Mouse (Mus musculus) heart, adult 2 months (tissue): ENCODE measurements around the gene Tmem263. TPM values are rescaled to one million over a fixed set of nuclear protein-coding genes. Genes with fewer than 3 reads are reported as not detected.

Source experiments
- DNase-seq, 2 experiments: peaks; one replicate each; pipeline ENCODE4 v3.0.0; 2021
- H3K27ac ChIP-seq: fragments of 200-600 bp; 2 replicates; pipeline ENCODE4 v1.8.1; 2022
- H3K27me3 ChIP-seq: fragments of 200-500 bp; 2 replicates; pipeline ENCODE4 v1.6.1; 2012; ENCODE audit warnings: mild to moderate bottlenecking, low read length, inconsistent platforms, mixed read lengths; ENCODE audit not compliant: control insufficient read depth, insufficient read depth
- H3K36me3 ChIP-seq: fragments of 200-500 bp; 2 replicates; pipeline ENCODE4 v1.6.1; 2012; ENCODE audit warnings: low read length, inconsistent platforms; ENCODE audit not compliant: control insufficient read depth, insufficient read depth
- H3K4me1 ChIP-seq: fragments of 200-500 bp; 2 replicates; pipeline ENCODE4 v1.6.1; 2011; ENCODE audit warnings: low read length; ENCODE audit not compliant: control insufficient read depth, insufficient read depth
- H3K4me3 ChIP-seq: fragments of 200-600 bp; 2 replicates; pipeline ENCODE4 v1.8.1; 2022
- H3K79me2 ChIP-seq: fragments of 200-500 bp; replicated peaks from 2 replicates; pipeline ENCODE4 v1.6.1; 2012; ENCODE audit warnings: mild to moderate bottlenecking, inconsistent platforms, low read length, moderate library complexity, mixed read lengths; ENCODE audit not compliant: control insufficient read depth, insufficient read depth
- H3K9ac ChIP-seq: fragments of 200-500 bp; 2 replicates; pipeline ENCODE4 v1.6.1; 2012; ENCODE audit warnings: low read depth, mild to moderate bottlenecking, control low read depth, inconsistent platforms, low read length, mixed read lengths
- CTCF ChIP-seq: fragments of 200-600 bp; IDR thresholded peaks from 2 replicates; pipeline ENCODE4 v1.8.1; 2022; ENCODE audit warnings: antibody characterized with exemption, mild to moderate bottlenecking, moderate library complexity
- EP300 ChIP-seq: fragments of 200-500 bp; IDR thresholded peaks from 2 replicates; pipeline ENCODE4 v1.6.1; 2011; ENCODE audit warnings: low read depth, low read length, control low read depth; ENCODE audit not compliant: insufficient read depth
- POLR2A ChIP-seq: fragments of 200-500 bp; IDR thresholded peaks from 2 replicates; pipeline ENCODE4 v1.6.1; 2011; ENCODE audit warnings: mild to moderate bottlenecking, low read depth, low read length, control low read depth; ENCODE audit not compliant: insufficient read depth
- WGBS: fragments of 180-500 bp; shearing (Covaris S2); methylation state at CpG from one replicate; pipeline ENCODE4 v1.1.7; 2018; 5-methylcytosine and 5-hydroxymethylcytosine counted together
- intact Hi-C: fragments of 180-260 bp; cut with DNase I; formaldehyde crosslinking; loops from one replicate; pipeline ENCODE4 v1.15.1; 2025
- polyA plus RNA-seq: library from polyadenylated mRNA; depleted of rRNA; stranded (reverse); fragments of >200 nt; gene quantifications from 2 replicates; pipeline ENCODE4 v1.2.3, GENCODE M21; 2012
- total RNA-seq, 2 experiments: library from RNA; stranded (reverse); gene quantifications; 2 replicates each; pipeline ENCODE4 v1.2.3; 2021

The Tmem263 gene
- total and polyA plus RNA-seq, 3 experiments: 3.9 to 16.8 (median 13.5) TPM

GRCm38 (mm10) chr10:85146282-85146681 lies 43.9 kb downstream of the Tmem263 start:
- no peaks in the 10 kb centered on the region for H3K79me2 ChIP-seq
- WGBS: 83% methylated on average over 14 of the region's 14 CpGs

GRCm38 (mm10) chr10:85149226-85149625 lies 46.8 kb downstream of the Tmem263 start:
- DNase-seq: no peak
- Histone ChIP-seq H3K4me1 (no peaks in the 10 kb centered on the region; the same call in 1 of the 2 replicates), H3K27me3 (no peaks in the 10 kb centered on the region), H3K27ac (no peak overlapping the region), H3K4me3 (no peak overlapping the region), H3K79me2 (no peaks in the 10 kb centered on the region), H3K36me3 (no peaks in the 10 kb centered on the region), H3K9ac (no peak overlapping the region)
- no peak for TF ChIP-seq EP300
- no peak for TF ChIP-seq POLR2A
- no peak for TF ChIP-seq CTCF
- 88% methylated on average over 5 of the region's 5 CpGs for WGBS
- intact Hi-C loops: no loop called here

More at GRCm38 (mm10) chr10:85146282-85146681, 43.9 kb downstream of the Tmem263 start:
- no peaks in the 10 kb centered on the region for H3K4me1 ChIP-seq
- H3K9ac ChIP-seq: no peak overlapping the region
- H3K36me3 ChIP-seq: no peaks in the 10 kb centered on the region
- intact Hi-C loops: no loop called here
- H3K4me3 ChIP-seq: no peak overlapping the region
- TF ChIP-seq EP300: no peak
- TF ChIP-seq POLR2A: no peak
- TF ChIP-seq CTCF: no peak
- H3K27ac ChIP-seq: no peak overlapping the region
- H3K27me3 ChIP-seq: no peaks in the 10 kb centered on the region
- DNase-seq: no peak

- 12% methylated on average over 2 of the region's 2 CpGs for WGBS
- intact Hi-C loops: loop anchor here (1.0 to 5.0 kb wide), 3 partner anchors 29 to 473 kb away; no protein-coding TSS in a partner anchor
- Histone ChIP-seq H3K27me3 (no peaks in the 10 kb centered on the region), H3K27ac (no peak overlapping the region), H3K9ac (no peak overlapping the region), H3K4me3 (no peak overlapping the region), H3K4me1 (no peaks in the 10 kb centered on the region; the same call in 1 of the 2 replicates), H3K79me2 (no peaks in the 10 kb centered on the region; the same call in 1 of the 2 replicates), H3K36me3 (no peaks in the 10 kb centered on the region)
- TF ChIP-seq EP300: no peak
- peak; percentile 98 for TF ChIP-seq CTCF
- peak; percentile 53 to 73 for DNase-seq
Observed at GRCm38 (mm10) chr10:85154195-85154594, 51.8 kb downstream of the Tmem263 start.

GRCm38 (mm10) chr10:85157451-85157850 lies 55.0 kb downstream of the Tmem263 start:
- H3K36me3 ChIP-seq: peaks cover 12% of the 10 kb centered on the region
- H3K27ac ChIP-seq: no peak overlapping the region
- intact Hi-C loops: no loop called here
- H3K79me2 ChIP-seq: no peaks in the 10 kb centered on the region; the same call in 1 of the 2 replicates
- 93% methylated on average over 7 of the region's 7 CpGs for WGBS
- H3K9ac ChIP-seq: no peak overlapping the region
- no peaks in the 10 kb centered on the region for H3K27me3 ChIP-seq
- TF ChIP-seq CTCF: no peak
- no peak for TF ChIP-seq EP300
- no peak for TF ChIP-seq POLR2A
- peaks cover 3% of the 10 kb centered on the region for H3K4me1 ChIP-seq
- no peak overlapping the region for H3K4me3 ChIP-seq
- DNase-seq: no peak

- Histone ChIP-seq H3K9ac (no peak overlapping the region), H3K27ac (peak overlapping the region; percentile 42), H3K4me3 (no peak overlapping the region), H3K27me3 (no peaks in the 10 kb centered on the region), H3K36me3 (peaks cover 13% of the 10 kb centered on the region), H3K79me2 (no peaks in the 10 kb centered on the region; the same call in 1 of the 2 replicates), H3K4me1 (peaks cover 3% of the 10 kb centered on the region)
- WGBS: 19% methylated on average over 1 of the region's 1 CpGs
- TF ChIP-seq POLR2A: no peak
- no peak for TF ChIP-seq EP300
- TF ChIP-seq CTCF: no peak
- DNase-seq: no peak
- intact Hi-C loops: no loop called here
Observed at GRCm38 (mm10) chr10:85159989-85160619, 57.7 kb downstream of the Tmem263 start.

GRCm38 (mm10) chr10:85161745-85162351 lies 59.4 kb downstream of the Tmem263 start:
- no peaks in the 10 kb centered on the region for H3K27me3 ChIP-seq
- WGBS: 56% methylated on average over 5 of the region's 5 CpGs
- H3K36me3 ChIP-seq: peaks cover 16% of the 10 kb centered on the region
- no peak for DNase-seq
- no peaks in the 10 kb centered on the region; the same call in 1 of the 2 replicates for H3K79me2 ChIP-seq
- intact Hi-C loops: no loop called here
- TF ChIP-seq EP300 (no peak), POLR2A (no peak), CTCF (no peak)
- no peak overlapping the region for H3K9ac ChIP-seq
- no peak overlapping the region; the same call in 1 of the 2 replicates for H3K4me3 ChIP-seq
- H3K4me1 ChIP-seq: peaks cover 9% of the 10 kb centered on the region
- peak overlapping the region; percentile 42 for H3K27ac ChIP-seq
